Mouse (Mus musculus): Measurements from ENCODE around the gene Cbfa2t2.

- TF ChIP-seq USF1 (IDR thresholded peaks at IDR 0.05; ENCODE audit: low read depth) (no peak), MYOD1 (IDR thresholded peaks at IDR 0.05; ENCODE audit: control insufficient read depth in 1 of 3, insufficient read length in 2 of 3, low read depth in 2 of 3) (no peak), POLR2A (IDR thresholded peaks at IDR 0.05; ENCODE audit: insufficient read length, low read depth) (no peak), E2F4 (IDR thresholded peaks at IDR 0.05; ENCODE audit: insufficient read depth) (no peak)
These were observed 214 bp upstream of the Cbfa2t2 start for GRCm38 (mm10) chr2:154436076-154436457.

Data from myocyte (in vitro differentiated cells).